Mouse (Mus musculus): Measurements from ENCODE around the gene Cmss1.

GRCm38 (mm10) chr16:57525476-57525875, 81.2 kb downstream of the Cmss1 start:
- TF ChIP-seq EP300 (optimal IDR thresholded peaks at IDR 0.05): no peak
- TF ChIP-seq CTCF (IDR thresholded peaks at IDR 0.05; ENCODE audit: low read depth): no peak

Measured in stomach, postnatal 0 days (tissue).